Mouse (Mus musculus) brain, adult 2 months (tissue): ENCODE measurements around the gene Setx.

Experiments
- DNase-seq: peaks from one replicate; pipeline ENCODE4 v3.0.0; 2011; ENCODE audit warnings: low read depth, low spot score

The Setx gene

DNA sequence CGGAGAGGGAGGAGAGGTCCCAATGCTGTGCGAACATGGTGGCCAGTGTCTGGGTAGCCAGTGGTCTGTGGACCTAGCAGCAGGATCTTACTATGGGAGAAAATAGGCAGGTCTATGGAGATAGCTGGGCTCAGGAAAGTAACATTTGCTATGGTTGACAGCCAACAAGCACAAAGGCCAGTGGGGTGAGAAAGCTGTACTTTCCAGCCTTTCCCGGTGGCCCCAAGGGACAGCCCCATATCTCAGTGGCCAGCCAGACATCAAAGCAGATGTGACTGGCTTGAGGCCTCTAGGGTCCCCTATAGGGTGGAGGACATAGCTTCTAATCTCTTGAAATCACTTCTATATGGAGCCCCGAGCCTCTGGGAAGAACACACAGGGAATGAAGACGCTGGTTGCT, 93.1 kb downstream of the Setx start:
- DNase-seq: no peak

GRCm38 (mm10) chr2:29217897-29218296, 93.9 kb downstream of the Setx start:
- DNase-seq: peak; percentile 98

GRCm38 (mm10) chr2:29218831-29219230, 94.8 kb downstream of the Setx start:
- DNase-seq: no peak

- no peak for DNase-seq
These were observed 98.3 kb downstream of the Setx start for GRCm38 (mm10) chr2:29222302-29222701.

- peak; percentile 73 for DNase-seq
These were observed 99.7 kb downstream of the Setx start for GRCm38 (mm10) chr2:29223591-29224262.

- peak; percentile 39 for DNase-seq
These were observed 102.7 kb downstream of the Setx start for GRCm38 (mm10) chr2:29226671-29227070.

DNA sequence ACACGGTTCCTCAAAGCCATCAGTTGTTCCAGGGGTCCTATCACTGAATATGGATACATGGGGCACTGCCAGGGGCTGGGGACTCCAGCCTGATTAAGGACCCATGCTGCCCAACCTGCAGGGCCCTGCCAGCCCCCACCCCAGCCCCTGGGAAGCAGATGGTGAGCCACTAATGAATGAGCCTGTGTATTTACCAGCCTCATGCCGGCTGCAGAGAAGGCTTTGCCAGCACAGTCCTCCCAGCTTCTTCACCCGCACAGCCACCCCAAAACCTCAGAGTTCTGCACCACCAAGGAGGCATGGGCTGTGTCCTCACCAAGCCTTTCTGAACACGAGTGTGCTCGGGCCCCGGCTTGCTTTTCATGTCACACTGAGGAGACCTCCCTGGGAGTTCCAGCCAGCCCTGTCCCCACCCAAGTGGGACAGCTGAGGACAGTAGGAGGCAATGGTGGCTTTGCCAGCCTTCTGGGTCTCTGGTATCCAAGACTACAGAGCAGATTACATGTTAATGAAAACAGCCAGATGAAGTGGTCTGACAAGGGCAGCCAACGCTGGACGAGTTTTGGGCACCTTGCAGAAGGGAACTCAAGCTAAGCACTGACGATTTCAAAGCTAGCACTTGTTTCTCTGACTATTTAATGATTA, 106.3 kb downstream of the Setx start:
- DNase-seq: no peak
